Mouse (Mus musculus) embryonic facial prominence, embryonic 10.5 days (tissue): ENCODE data around the gene Cacna1d. TPM values are rescaled to one million over a fixed set of nuclear protein-coding genes. Genes with fewer than 3 reads are reported as not detected.

Experiments used
- DNase-seq: peaks from one replicate; pipeline ENCODE4 v3.0.0-alpha.2; 2017; ENCODE audit warnings: low spot score
- H3K27ac ChIP-seq: fragments of 300-500 bp; sonication (generic); replicated peaks from 2 replicates; pipeline ENCODE4 v1.5.1; 2016; ENCODE audit warnings: mild to moderate bottlenecking
- H3K27me3 ChIP-seq: fragments of 300-500 bp; sonication (generic); replicated peaks from 2 replicates; pipeline ENCODE4 v1.6.1; 2016; ENCODE audit warnings: low read depth, mild to moderate bottlenecking; ENCODE audit not compliant: poor library complexity, severe bottlenecking
- H3K36me3 ChIP-seq: fragments of 300-500 bp; sonication (generic); replicated peaks from 2 replicates; pipeline ENCODE4 v1.6.1; 2016; ENCODE audit warnings: mild to moderate bottlenecking, moderate library complexity
- H3K4me1 ChIP-seq: fragments of 300-500 bp; sonication (generic); 2 replicates; pipeline ENCODE4 v1.6.1; 2016
- H3K4me3 ChIP-seq: fragments of 300-500 bp; sonication (generic); 2 replicates; pipeline ENCODE4 v1.5.1; 2016; ENCODE audit warnings: mild to moderate bottlenecking, moderate library complexity
- H3K9me3 ChIP-seq: fragments of 300-500 bp; sonication (generic); 2 replicates; pipeline ENCODE4 v1.6.1; 2016; ENCODE audit warnings: mild to moderate bottlenecking
- WGBS: fragments of 180-500 bp; shearing (Covaris S2); methylation state at CpG from one replicate; pipeline ENCODE4 v1.1.7; 2016; 5-methylcytosine and 5-hydroxymethylcytosine counted together
- polyA plus RNA-seq: library from polyadenylated mRNA; unstranded; fragments of >200 nt; fragmentation: Nextera tagmentation; extraction: Ambion mirVana; gene quantifications from 2 replicates; pipeline ENCODE4 v1.2.1, GENCODE M21; 2016

Gene Cacna1d
- 1.8 and 2.1 TPM in 2 replicates for polyA plus RNA-seq

DNA sequence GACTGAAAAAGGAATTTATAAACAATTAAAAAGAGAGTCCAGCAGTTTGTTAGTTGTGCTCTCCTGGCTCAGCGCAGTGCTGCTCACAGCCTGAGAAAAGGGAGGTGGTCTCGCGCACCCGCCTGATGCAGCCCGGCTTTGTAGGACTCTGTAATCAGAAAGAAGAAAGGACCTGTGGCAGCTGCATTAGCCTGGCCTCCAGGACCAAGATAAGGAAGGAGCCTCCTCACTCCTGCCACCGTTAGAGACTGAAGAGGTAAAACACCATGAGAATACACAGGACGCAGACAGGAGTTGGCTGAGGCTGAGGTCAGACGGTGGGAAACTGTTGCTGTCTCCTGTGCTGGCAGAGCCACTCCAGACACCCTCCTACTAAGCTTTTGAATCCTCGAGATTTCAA is at the start of gene Cacna1d:
Gene Cacna1d, minus strand, starts transcription at position 114 of the 400 bp plus-strand sequence.
- 90% methylated on average over 9 of the region's 9 CpGs for WGBS
- Histone ChIP-seq H3K36me3 (peaks cover 97% of the 10 kb centered on the region), H3K4me3 (no peak within 1 kb of the TSS), H3K27me3 (no peaks in the 10 kb centered on the region), H3K27ac (no peak within 1 kb of the TSS), H3K9me3 (no peaks in the 10 kb centered on the region), H3K4me1 (no peaks in the 10 kb centered on the region)
- DNase-seq: no peak

DNA sequence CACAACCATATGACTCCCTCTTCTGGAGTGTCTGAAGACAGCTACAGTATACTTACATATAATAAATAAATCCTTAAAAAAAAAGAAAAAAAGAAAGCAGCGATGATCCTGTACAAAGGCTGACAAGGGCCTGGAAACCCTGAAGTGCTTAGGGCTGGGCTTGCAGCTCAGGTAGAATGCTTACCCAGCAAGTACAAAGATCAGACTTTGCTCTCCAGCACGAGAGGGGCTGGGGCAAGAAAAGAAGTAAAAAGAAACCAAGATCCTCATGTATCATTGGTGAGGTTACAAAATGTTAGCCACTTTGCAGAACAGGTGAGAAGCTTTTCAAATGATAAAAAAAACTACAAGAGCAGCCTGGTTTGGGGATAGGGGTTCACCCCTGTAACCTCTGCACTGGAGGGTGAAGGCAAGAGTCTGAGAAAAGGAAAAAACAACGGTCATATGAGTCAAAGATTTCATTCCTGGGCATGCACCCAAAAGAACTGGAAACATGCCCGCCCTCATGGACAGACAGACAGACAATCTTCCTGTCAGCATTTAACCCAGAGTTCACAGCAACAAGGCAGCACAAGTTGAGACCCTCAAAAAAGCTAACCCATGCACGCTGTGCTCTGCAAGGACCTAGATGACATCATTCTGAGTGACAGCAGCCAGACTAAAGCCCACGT is 42.7 kb upstream of the Cacna1d start:
- DNase-seq: no peak
- 90% methylated on average over 6 of the region's 6 CpGs for WGBS
- H3K27ac ChIP-seq: no peak overlapping the region
- H3K4me1 ChIP-seq: no peaks in the 10 kb centered on the region
- no peaks in the 10 kb centered on the region for H3K9me3 ChIP-seq
- H3K27me3 ChIP-seq: no peaks in the 10 kb centered on the region
- H3K36me3 ChIP-seq: peaks cover 11% of the 10 kb centered on the region
- no peak overlapping the region for H3K4me3 ChIP-seq

DNA sequence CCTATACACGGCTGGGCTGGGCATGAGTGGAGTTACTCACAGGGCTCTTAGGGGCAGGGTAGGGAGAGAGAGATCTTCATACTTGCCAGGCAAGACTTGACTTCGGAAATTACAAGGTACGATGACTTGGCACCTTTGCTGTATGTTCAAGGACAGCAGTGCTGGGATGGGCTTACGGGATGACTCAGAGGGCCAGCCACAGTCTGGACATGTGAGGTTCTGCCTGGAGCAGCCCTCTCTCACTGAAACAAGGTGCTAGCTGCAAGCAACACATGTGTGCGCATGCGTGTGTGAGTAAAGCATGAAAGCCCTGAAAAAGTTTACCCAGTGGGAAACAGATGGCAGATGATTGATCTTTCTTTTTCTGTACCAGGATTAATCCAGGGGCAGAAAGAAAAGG is 40.6 kb upstream of the Cacna1d start:
- Histone ChIP-seq H3K27me3 (no peaks in the 10 kb centered on the region), H3K36me3 (peaks cover 29% of the 10 kb centered on the region), H3K4me1 (no peaks in the 10 kb centered on the region), H3K4me3 (no peak overlapping the region), H3K27ac (no peak overlapping the region), H3K9me3 (no peaks in the 10 kb centered on the region)
- DNase-seq: no peak
- WGBS: 92% methylated on average over 6 of the region's 6 CpGs

DNA sequence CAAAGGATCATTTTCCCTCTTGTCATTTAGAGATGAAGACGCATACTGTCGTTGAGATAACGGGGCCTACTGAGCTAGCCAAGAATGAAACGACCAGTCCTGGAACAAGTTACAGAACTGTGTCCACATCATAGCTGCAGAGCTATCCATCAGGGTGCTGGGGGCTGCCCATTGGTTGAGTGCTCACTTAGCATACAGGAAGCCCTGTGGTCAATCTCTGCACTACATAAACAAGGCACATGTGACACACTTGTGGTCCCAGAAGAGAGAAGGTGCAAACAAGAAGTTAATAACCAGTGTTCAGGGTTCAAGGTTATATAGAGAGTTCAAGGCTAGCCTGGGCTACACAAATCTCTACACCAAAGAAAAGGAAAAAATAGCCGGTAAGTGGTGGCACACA is 40.2 kb upstream of the Cacna1d start:
- no peaks in the 10 kb centered on the region for H3K4me1 ChIP-seq
- DNase-seq: no peak

DNA sequence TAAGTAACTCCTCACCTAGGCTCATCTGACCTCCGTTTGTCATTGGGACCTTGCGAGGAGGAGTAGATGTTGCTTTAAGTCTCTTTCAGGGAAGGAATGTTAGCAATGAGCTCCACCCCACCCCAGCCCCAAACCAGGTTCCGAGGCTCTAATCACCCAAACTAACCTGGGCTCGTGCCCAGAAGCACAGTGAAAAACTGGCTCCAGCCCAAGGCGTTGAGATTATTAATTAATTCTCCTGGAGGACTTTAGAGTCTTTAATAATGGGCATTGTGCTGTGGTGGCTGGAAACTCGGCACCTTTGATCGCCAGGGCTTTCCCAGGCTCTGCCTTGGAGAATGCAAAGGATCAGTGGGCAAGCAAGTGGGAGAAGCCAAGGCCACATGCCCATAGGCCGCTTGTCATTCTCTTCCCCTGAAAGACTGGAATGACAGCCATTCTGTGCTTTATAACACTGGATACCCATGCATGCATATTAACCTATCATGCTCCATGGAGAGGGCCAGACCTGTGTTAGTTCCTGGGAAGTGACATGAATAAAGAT is 39.5 kb upstream of the Cacna1d start:
- no peak overlapping the region for H3K27ac ChIP-seq
- DNase-seq: no peak
- no peak overlapping the region for H3K4me3 ChIP-seq
- 82% methylated on average over 8 of the region's 8 CpGs for WGBS
- H3K27me3 ChIP-seq: no peaks in the 10 kb centered on the region
- H3K4me1 ChIP-seq: no peaks in the 10 kb centered on the region
- no peaks in the 10 kb centered on the region for H3K9me3 ChIP-seq
- H3K36me3 ChIP-seq: peaks cover 40% of the 10 kb centered on the region

More for the DNA sequence above, 40.2 kb upstream of the Cacna1d start:
- Histone ChIP-seq H3K4me3 (no peak overlapping the region), H3K27me3 (no peaks in the 10 kb centered on the region), H3K9me3 (no peaks in the 10 kb centered on the region), H3K36me3 (peaks cover 33% of the 10 kb centered on the region), H3K27ac (no peak overlapping the region)
- WGBS: 88% methylated on average over 5 of the region's 5 CpGs

DNA sequence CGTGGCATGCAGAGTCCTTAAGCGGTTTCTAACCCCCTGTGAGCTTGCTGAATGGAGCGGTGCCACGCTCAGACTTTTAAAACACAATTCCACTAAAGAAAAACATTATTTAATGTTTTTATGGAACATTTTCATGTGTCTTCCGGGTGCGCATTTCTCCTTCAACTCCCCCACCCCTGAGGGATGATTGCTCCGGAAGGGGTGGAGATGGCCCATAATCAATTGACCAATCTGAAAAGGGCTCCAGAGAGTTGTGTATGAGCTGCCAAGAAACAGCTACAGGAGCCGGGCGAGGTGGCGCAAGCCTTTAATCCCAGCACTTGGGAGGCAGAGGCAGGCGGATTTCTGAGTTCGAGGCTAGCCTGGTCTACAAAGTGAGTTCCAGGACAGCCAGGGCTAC is 38.2 kb upstream of the Cacna1d start:
- H3K4me3 ChIP-seq: no peak overlapping the region
- H3K27ac ChIP-seq: no peak overlapping the region
- H3K9me3 ChIP-seq: no peaks in the 10 kb centered on the region
- peaks cover 53% of the 10 kb centered on the region for H3K36me3 ChIP-seq
- 94% methylated on average over 12 of the region's 12 CpGs for WGBS
- H3K27me3 ChIP-seq: no peaks in the 10 kb centered on the region
- no peaks in the 10 kb centered on the region for H3K4me1 ChIP-seq
- no peak for DNase-seq

DNA sequence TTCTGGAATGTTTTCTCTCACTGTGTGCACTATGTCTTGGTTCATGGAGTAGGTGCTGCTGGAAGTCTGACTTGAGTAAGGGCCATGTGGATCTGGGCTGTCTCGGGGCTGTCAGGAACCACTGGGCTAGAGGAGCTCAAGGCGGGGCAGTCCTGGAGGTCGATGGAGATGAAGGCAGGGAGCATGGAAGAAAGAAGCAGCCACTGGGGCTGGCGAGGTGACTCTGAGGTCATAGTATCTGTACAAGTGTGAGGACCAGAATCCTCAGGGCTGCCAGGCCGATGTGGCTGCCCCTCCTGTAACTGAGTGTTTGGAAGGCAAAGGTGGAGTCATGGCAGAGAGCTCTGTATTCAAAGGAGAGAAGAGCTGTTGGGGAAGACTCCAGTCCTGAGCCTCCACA is 37.7 kb upstream of the Cacna1d start:
- Histone ChIP-seq H3K36me3 (peaks cover 58% of the 10 kb centered on the region), H3K27ac (no peak overlapping the region), H3K9me3 (no peaks in the 10 kb centered on the region), H3K4me1 (no peaks in the 10 kb centered on the region), H3K27me3 (no peaks in the 10 kb centered on the region), H3K4me3 (no peak overlapping the region)
- WGBS: 83% methylated on average over 5 of the region's 5 CpGs
- DNase-seq: no peak

DNA sequence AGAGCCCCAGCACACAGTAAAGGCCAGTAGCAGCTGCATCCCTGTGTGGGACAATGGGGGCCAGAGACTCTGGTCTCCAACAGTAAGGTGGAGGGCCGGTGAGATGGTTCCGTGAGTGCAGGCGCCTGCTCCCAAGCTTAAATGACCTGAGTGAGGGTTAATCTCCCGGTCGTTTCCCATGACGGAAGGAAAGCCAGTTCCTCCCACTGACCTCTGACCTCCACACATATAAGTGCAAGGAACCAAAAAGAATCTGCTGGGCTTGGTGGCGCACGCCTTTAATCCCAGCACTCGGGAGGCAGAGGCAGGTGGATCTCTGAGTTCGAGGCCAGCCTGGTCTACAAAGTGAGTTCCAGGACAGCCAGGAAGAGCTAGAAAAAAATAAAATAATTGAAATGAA is 37.1 kb upstream of the Cacna1d start:
- Histone ChIP-seq H3K4me1 (no peaks in the 10 kb centered on the region), H3K9me3 (no peaks in the 10 kb centered on the region), H3K27ac (no peak overlapping the region), H3K4me3 (no peak overlapping the region), H3K36me3 (peaks cover 64% of the 10 kb centered on the region), H3K27me3 (no peaks in the 10 kb centered on the region)
- 86% methylated on average over 10 of the region's 10 CpGs for WGBS
- no peak for DNase-seq

DNA sequence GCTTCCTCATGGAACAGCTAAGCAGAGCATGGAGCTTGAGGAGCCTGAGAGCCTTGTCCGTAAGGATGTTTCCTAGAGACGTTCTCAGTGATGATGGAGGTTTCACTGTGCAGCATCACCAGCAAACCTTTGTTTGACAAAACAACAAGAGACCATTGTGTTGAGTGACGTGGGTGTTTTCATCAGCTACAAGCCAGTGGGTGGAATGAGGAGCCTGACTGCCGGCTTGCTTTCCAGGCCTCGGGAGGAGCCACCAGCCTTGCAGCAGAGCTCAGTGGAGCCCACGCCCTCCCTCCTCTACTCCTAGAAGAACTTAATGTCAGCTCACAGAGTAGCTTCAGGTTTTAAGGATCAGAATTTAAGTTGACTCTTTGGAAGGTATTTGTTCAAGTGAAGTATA is 32.1 kb upstream of the Cacna1d start:
- H3K27ac ChIP-seq: no peak overlapping the region
- H3K4me3 ChIP-seq: no peak overlapping the region
- no peaks in the 10 kb centered on the region for H3K27me3 ChIP-seq
- no peaks in the 10 kb centered on the region for H3K9me3 ChIP-seq
- no peak for DNase-seq
- peaks cover 98% of the 10 kb centered on the region for H3K36me3 ChIP-seq
- 73% methylated on average over 6 of the region's 6 CpGs for WGBS
- no peaks in the 10 kb centered on the region for H3K4me1 ChIP-seq

DNA sequence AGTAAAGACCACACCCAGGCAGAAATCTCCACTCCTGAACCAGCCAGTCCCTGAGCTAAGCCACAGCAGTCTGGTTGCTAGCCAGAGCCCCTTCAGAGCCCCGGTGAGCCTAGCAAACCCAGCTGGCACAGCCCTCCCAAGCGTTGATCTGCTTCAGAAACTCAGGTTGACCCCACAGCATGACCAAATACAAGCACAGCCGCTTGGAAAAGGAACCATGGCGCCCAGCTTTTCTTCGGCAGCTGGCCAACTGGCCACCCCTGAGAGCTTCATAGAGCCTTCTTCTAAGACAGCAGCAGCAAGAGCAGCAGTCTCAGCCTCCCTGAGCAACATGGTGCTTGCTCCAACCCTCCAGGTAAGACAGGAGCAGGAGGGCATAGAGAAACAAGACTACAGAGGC is 28.1 kb upstream of the Cacna1d start:
- no peak overlapping the region for H3K27ac ChIP-seq
- peaks cover 97% of the 10 kb centered on the region for H3K36me3 ChIP-seq
- H3K4me3 ChIP-seq: no peak overlapping the region
- 95% methylated on average over 5 of the region's 5 CpGs for WGBS
- no peaks in the 10 kb centered on the region for H3K4me1 ChIP-seq
- DNase-seq: no peak
- H3K9me3 ChIP-seq: no peaks in the 10 kb centered on the region
- no peaks in the 10 kb centered on the region for H3K27me3 ChIP-seq

DNA sequence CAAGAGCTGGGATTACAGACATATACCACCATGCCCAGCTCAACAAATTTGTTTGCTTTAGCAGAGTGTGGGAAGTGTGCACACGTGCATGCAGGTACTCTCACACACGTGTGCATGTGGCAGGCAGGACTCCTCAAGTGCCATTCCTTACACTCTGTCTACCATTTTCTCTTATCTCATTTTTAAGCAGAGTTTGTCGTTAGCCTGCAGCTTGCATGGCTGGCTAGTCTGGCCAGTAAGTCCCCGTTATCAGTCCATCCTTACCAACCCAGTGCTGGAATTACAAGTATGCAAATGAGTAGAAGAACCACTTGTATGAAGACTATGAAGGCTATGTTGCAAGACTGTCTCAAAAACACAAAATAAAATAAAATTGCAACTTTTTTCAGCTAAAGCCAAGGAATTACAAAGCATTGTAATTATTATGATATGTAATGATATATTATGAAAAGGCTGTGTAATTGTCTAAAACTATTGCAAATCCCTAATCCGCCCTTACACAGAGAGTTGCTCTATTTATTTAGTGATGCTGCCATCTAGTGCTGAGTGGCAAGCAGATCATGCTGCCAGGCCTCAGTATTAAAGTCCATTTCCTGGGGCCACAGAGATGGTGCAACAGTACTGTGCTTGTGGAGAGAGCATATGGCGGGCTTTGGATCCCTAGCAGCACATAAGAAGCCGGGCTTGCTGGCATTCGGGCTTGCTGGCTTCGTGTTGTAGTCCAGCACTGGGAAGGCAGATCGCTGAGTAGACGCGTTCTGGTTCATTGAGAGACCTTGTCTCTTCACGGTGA is 24.9 kb upstream of the Cacna1d start:
- Histone ChIP-seq H3K27me3 (no peaks in the 10 kb centered on the region), H3K27ac (no peak overlapping the region), H3K9me3 (no peaks in the 10 kb centered on the region), H3K4me3 (no peak overlapping the region), H3K4me1 (no peaks in the 10 kb centered on the region), H3K36me3 (peaks cover 96% of the 10 kb centered on the region)
- DNase-seq: no peak
- 90% methylated on average over 13 of the region's 13 CpGs for WGBS

DNA sequence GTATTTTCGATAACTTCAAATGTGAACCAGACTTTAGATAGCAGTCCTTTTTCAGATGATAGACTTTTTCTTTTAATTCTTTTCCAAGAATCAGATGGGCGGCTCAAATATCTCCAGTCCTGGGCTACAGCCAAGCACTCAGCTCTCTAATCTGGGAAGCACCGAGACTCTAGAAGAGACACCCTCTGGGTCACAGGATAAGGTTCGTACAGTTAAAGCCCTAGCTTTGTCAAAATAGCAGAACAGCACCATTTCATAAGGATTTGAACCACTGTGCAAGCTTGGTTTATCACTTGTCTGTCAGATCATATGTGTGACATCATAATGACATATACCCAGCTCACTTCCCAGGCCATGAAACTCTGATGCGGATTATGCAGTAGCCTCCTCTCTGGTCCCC is 21.6 kb upstream of the Cacna1d start:
- no peaks in the 10 kb centered on the region for H3K4me1 ChIP-seq
- 94% methylated on average over 5 of the region's 5 CpGs for WGBS
- no peaks in the 10 kb centered on the region for H3K27me3 ChIP-seq
- H3K36me3 ChIP-seq: peaks cover 94% of the 10 kb centered on the region
- DNase-seq: no peak
- H3K9me3 ChIP-seq: no peaks in the 10 kb centered on the region
- H3K27ac ChIP-seq: no peak overlapping the region
- H3K4me3 ChIP-seq: no peak overlapping the region

DNA sequence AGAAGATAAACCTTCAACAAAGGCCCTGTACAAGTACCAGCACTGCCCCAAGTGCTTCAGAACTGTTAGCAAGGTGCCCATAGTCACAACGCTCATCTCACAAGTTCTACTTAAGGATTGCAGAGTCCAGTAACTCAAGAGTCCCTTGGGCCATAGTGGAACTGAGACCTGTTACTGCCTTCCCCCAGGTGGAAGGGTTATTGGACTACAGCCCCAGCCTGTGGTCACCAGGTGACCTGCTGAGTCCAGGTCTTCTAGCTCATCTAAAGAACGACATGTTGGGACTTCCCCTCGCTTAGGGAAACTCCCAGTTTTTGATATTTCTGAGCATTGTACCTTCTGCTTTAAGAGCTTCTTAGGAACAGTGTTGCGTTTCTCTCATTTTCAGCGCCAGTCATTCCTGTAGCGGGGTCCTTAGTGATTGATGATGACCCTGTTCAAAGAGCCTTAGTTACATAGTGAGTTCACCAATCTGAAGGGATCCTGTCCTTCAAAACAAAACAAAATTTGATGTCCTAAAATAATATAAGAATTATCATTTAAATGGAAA is 19.0 kb upstream of the Cacna1d start:
- WGBS: 94% methylated on average over 6 of the region's 6 CpGs
- H3K4me3 ChIP-seq: no peak overlapping the region
- H3K27me3 ChIP-seq: no peaks in the 10 kb centered on the region
- H3K36me3 ChIP-seq: peaks cover 97% of the 10 kb centered on the region
- DNase-seq: no peak
- H3K27ac ChIP-seq: no peak overlapping the region
- H3K9me3 ChIP-seq: no peaks in the 10 kb centered on the region
- no peaks in the 10 kb centered on the region for H3K4me1 ChIP-seq
